Mouse (Mus musculus): Measurements from ENCODE around the gene Cnih4. TPM values are rescaled to one million over a fixed set of nuclear protein-coding genes. Genes with fewer than 3 reads are reported as not detected.

Cnih4 gene
- polyA plus RNA-seq, 1 experiment from 2014 or later: 111 TPM

DNA sequence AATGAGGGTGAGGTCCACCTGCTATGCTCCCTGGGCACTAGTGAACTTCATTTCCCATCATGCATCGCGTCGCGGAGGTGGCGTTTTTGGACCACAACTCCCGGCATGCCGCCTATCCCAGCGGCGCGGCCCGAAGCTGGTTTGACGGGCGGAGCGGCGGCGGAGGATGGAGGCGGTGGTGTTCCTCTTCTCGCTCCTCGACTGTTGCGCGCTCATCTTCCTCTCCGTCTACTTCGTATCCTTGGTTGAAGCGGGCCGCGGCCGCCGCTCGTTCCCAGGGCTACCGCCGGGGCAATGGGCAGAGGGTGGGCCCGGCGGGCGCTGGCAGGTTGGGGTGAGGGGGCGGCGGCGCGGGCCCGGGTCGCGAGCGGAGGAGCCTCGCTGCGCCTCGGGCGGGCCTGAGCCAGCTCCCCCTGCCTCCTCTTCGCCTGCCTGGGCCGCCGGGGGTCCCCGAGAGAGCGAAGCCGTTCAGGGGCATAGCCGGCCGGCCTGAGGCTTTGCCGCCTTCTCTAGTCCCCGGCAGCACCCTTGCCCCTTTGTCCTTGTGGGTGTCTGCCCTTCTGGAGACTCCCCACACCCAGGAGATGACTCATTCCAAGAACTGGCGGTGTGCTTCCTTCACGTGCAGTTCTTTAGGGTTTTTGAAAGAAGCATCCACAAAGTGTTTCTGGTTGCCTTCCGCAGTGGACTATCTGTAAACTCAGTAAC is 6.5 kb downstream of the Cnih4 start:
- no peaks in the 10 kb centered on the region for H3K27me3 ChIP-seq (replicated peaks; ENCODE audit: low read depth, poor library complexity, severe bottlenecking)
- under 1% methylated on average over 59 of the region's 59 CpGs for WGBS
- H3K4me3 ChIP-seq: peak overlapping the region; percentile 98

DNA sequence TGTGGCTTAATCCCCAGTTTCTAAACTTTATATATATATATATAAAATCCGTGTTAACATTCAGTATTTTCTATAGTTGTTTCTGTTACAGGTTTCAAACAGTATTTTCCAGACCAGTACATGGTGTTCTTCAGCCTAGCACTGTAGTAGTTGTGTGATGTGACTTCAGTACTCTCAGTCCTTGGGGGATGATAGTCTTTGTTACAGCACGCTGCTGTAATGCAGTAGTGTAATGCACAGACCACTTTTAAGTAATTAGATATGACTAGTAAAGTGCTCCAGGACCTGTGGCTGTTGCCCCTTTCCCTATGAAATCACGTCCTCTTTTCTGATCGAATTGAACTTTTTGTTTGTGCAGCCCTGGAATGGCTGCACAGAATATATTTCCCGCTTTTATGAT is 7.0 kb downstream of the Cnih4 start:
- no peak for DNase-seq (ENCODE audit: low spot score)
- Histone ChIP-seq H3K27ac (replicated peaks) (peak overlapping the region; percentile 95), H3K4me3 (peak overlapping the region; percentile 98), H3K27me3 (replicated peaks; ENCODE audit: low read depth, poor library complexity, severe bottlenecking) (no peaks in the 10 kb centered on the region), H3K36me3 (replicated peaks) (peaks cover 32% of the 10 kb centered on the region), H3K4me1 (peaks cover 12% of the 10 kb centered on the region), H3K9me3 (no peaks in the 10 kb centered on the region)
- WGBS: 37% methylated on average over 5 of the region's 5 CpGs

More for the DNA sequence above, 6.5 kb downstream of the Cnih4 start:
- Histone ChIP-seq H3K27ac (replicated peaks) (peak overlapping the region; percentile 95), H3K4me1 (peaks cover 15% of the 10 kb centered on the region), H3K9me3 (no peaks in the 10 kb centered on the region), H3K36me3 (replicated peaks) (peaks cover 28% of the 10 kb centered on the region)
- peak; percentile 91 for DNase-seq (ENCODE audit: low spot score)

DNA sequence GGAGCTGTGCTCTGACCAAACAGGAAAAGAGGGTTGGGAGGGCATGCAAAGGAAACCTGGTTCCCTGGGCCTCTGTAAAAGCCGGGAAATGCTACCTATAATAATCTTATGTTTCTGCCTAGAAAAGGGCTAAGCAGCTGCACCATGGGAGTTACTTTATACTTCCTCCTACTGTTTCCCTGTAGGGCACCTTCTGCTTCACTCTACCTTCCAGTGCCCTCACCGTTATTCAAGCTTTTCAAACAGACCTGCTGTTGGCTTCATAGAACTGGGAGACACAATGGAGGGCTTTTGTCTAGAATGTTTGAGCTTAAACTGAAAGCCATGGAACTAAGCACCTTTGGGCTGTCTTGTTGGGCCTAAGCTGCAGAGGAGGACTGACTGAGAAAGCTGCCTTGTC is 23.3 kb downstream of the Cnih4 start:
- 84% methylated on average over 2 of the region's 2 CpGs for WGBS
- Histone ChIP-seq H3K27ac (replicated peaks) (no peak overlapping the region), H3K4me3 (no peak overlapping the region), H3K36me3 (replicated peaks) (peaks cover 95% of the 10 kb centered on the region), H3K9me3 (no peaks in the 10 kb centered on the region), H3K27me3 (replicated peaks; ENCODE audit: low read depth, poor library complexity, severe bottlenecking) (no peaks in the 10 kb centered on the region), H3K4me1 (0 out of 2 replicates have a peak, but pooled peaks cover 3% of the 10 kb centered on the region)
- no peak for DNase-seq (ENCODE audit: low spot score)

- Histone ChIP-seq H3K9me3 (no peaks in the 10 kb centered on the region), H3K27me3 (replicated peaks; ENCODE audit: low read depth, poor library complexity, severe bottlenecking) (no peaks in the 10 kb centered on the region), H3K4me1 (0 out of 2 replicates have a peak, but pooled peaks cover 3% of the 10 kb centered on the region), H3K36me3 (replicated peaks) (peaks cover 92% of the 10 kb centered on the region), H3K27ac (replicated peaks) (no peak overlapping the region), H3K4me3 (no peak overlapping the region)
- 84% methylated on average over 3 of the region's 3 CpGs for WGBS
- DNase-seq (ENCODE audit: low spot score): no peak
Observed at GRCm38 (mm10) chr1:181168377-181168776, 23.9 kb downstream of the Cnih4 start.

GRCm38 (mm10) chr1:181170210-181170609 is 25.7 kb downstream of the Cnih4 start:
- DNase-seq (ENCODE audit: low spot score): no peak
- Histone ChIP-seq H3K27ac (replicated peaks) (no peak overlapping the region), H3K4me1 (0 out of 2 replicates have a peak, but pooled peaks cover 3% of the 10 kb centered on the region), H3K27me3 (replicated peaks; ENCODE audit: low read depth, poor library complexity, severe bottlenecking) (no peaks in the 10 kb centered on the region), H3K36me3 (replicated peaks) (peaks cover 85% of the 10 kb centered on the region), H3K9me3 (no peaks in the 10 kb centered on the region), H3K4me3 (no peak overlapping the region)
- 83% methylated on average over 8 of the region's 8 CpGs for WGBS

GRCm38 (mm10) chr1:181188925-181189324 is 44.4 kb downstream of the Cnih4 start:
- H3K36me3 ChIP-seq (replicated peaks): peaks cover 99% of the 10 kb centered on the region
- DNase-seq (ENCODE audit: low spot score): no peak
- H3K27ac ChIP-seq (replicated peaks): no peak overlapping the region

GRCm38 (mm10) chr1:181199446-181199845 is 55.0 kb downstream of the Cnih4 start:
- H3K36me3 ChIP-seq (replicated peaks): peaks cover 95% of the 10 kb centered on the region
- no peak for DNase-seq (ENCODE audit: low spot score)
- no peak overlapping the region for H3K4me3 ChIP-seq
- no peaks in the 10 kb centered on the region for H3K9me3 ChIP-seq
- WGBS: 90% methylated on average over 4 of the region's 4 CpGs
- H3K4me1 ChIP-seq: no peaks in the 10 kb centered on the region
- no peaks in the 10 kb centered on the region for H3K27me3 ChIP-seq (replicated peaks; ENCODE audit: low read depth, poor library complexity, severe bottlenecking)
- H3K27ac ChIP-seq (replicated peaks): no peak overlapping the region

More at GRCm38 (mm10) chr1:181188925-181189324, 44.4 kb downstream of the Cnih4 start:
- Histone ChIP-seq H3K4me3 (no peak overlapping the region), H3K9me3 (no peaks in the 10 kb centered on the region), H3K4me1 (no peaks in the 10 kb centered on the region), H3K27me3 (replicated peaks; ENCODE audit: low read depth, poor library complexity, severe bottlenecking) (no peaks in the 10 kb centered on the region)
- 89% methylated on average over 4 of the region's 4 CpGs for WGBS

GRCm38 (mm10) chr1:181210147-181210546 is 65.7 kb downstream of the Cnih4 start:
- H3K4me1 ChIP-seq: peaks cover 29% of the 10 kb centered on the region
- H3K9me3 ChIP-seq: no peaks in the 10 kb centered on the region
- no peaks in the 10 kb centered on the region for H3K27me3 ChIP-seq (replicated peaks; ENCODE audit: low read depth, poor library complexity, severe bottlenecking)
- 21% methylated on average over 4 of the region's 4 CpGs for WGBS
- H3K36me3 ChIP-seq (replicated peaks): peaks cover 39% of the 10 kb centered on the region
- H3K4me3 ChIP-seq: peak overlapping the region; percentile 100
- peak overlapping the region; percentile 97 for H3K27ac ChIP-seq (replicated peaks)
- no peak for DNase-seq (ENCODE audit: low spot score)

- Histone ChIP-seq H3K9me3 (no peaks in the 10 kb centered on the region), H3K36me3 (replicated peaks) (peaks cover 33% of the 10 kb centered on the region), H3K4me3 (peak overlapping the region; percentile 100), H3K27me3 (replicated peaks; ENCODE audit: low read depth, poor library complexity, severe bottlenecking) (no peaks in the 10 kb centered on the region), H3K4me1 (peaks cover 29% of the 10 kb centered on the region), H3K27ac (replicated peaks) (peak overlapping the region; percentile 97)
- DNase-seq (ENCODE audit: low spot score): peak; percentile 55
- WGBS: under 1% methylated on average over 56 of the region's 56 CpGs
Observed at GRCm38 (mm10) chr1:181210601-181211402, 66.3 kb downstream of the Cnih4 start.

DNA sequence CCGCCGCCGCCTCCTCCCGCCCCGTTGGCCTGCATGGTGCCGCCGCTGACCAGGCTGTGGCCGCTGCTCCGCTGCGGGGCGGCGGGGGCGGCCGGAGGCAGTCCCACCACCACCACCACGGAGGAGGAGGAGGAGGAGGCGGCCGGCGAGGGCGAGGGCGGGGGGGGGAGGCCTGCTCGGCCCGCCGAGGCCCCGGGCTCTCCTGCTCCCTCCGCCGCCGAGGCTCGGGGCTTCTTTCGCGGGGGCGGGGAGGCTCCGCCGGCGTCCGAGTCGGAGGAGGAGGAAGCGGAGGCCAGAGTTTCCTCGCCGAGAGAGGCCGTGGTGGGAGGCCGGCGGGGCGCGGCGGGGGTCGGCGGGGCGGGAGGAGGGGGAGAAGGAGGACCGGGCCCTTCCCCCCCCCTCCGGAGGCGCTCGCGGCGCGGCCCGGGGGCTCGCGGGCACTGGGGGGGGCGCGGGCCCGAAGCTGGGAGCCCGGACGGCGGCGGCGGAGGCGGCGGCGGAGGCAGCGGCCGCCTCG is 67.0 kb downstream of the Cnih4 start:
- H3K4me1 ChIP-seq: peaks cover 29% of the 10 kb centered on the region
- H3K27ac ChIP-seq (replicated peaks): peak overlapping the region; percentile 97
- 2% methylated on average over 52 of the region's 72 CpGs for WGBS
- H3K4me3 ChIP-seq: peak overlapping the region; percentile 100
- DNase-seq (ENCODE audit: low spot score): no peak
- H3K36me3 ChIP-seq (replicated peaks): peaks cover 26% of the 10 kb centered on the region
- H3K27me3 ChIP-seq (replicated peaks; ENCODE audit: low read depth, poor library complexity, severe bottlenecking): no peaks in the 10 kb centered on the region
- H3K9me3 ChIP-seq: no peaks in the 10 kb centered on the region

DNA sequence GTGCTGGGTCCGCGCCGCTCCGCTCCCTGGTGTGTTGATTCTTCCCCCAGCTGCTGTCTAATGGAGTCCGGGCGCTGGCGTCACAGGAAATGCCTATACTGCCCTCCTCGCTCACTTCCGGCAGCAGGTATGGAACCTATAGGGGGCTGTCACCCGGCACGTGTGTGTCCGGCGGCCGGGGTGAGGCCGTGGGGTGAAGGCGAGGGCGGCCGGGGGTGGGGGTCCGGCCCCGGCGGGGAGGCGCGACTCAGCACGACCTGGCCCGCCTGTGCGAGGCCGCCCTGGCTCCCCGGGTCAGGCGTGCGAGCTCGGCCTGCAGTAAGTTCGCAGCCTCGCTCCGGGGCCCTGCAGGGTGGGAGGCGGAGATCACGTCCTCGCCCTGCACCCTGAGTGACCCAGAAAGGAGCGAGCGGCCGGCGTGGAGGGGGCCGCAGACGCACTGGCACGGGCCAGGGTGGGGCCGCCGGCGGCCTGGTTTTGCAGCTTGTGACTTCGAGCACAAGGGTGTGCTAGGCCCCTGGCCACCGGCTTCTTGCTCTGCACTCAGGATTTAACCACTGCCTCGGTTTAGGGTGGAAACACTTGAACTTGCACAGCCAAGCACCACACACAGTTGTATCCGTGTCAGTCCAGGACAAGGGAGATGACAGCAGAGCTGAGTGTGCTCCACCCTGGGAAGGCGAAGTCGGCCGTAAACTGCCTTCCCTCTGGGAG is 67.6 kb downstream of the Cnih4 start, which contains the start of gene Wdr26:
Wdr26 (minus strand) TSS at position 82 of the 714 bp plus-strand sequence.
- DNase-seq (ENCODE audit: low spot score): peak; percentile 92
- WGBS: 1% methylated on average over 54 of the region's 54 CpGs
- H3K4me3 ChIP-seq: peak within 1 kb of the TSS; percentile 100
- H3K4me1 ChIP-seq: peaks cover 29% of the 10 kb centered on the region
- peaks cover 20% of the 10 kb centered on the region for H3K36me3 ChIP-seq (replicated peaks)
- H3K27me3 ChIP-seq (replicated peaks; ENCODE audit: low read depth, poor library complexity, severe bottlenecking): no peaks in the 10 kb centered on the region
- no peaks in the 10 kb centered on the region for H3K9me3 ChIP-seq
- peak within 1 kb of the TSS; percentile 97 for H3K27ac ChIP-seq (replicated peaks)

All from embryonic facial prominence, embryonic 10.5 days (tissue).